Mouse (Mus musculus) skeletal muscle tissue, adult 2 months (tissue): ENCODE results near the gene Uaca.

Experiments used
- DNase-seq: peaks from one replicate; pipeline ENCODE4 v3.0.0-alpha.2; 2012; ENCODE audit warnings: low read depth, low spot score

Uaca gene

GRCm38 (mm10) chr9:60885148-60885547 is 90.8 kb downstream of the Uaca start:
- no peak for DNase-seq

DNA sequence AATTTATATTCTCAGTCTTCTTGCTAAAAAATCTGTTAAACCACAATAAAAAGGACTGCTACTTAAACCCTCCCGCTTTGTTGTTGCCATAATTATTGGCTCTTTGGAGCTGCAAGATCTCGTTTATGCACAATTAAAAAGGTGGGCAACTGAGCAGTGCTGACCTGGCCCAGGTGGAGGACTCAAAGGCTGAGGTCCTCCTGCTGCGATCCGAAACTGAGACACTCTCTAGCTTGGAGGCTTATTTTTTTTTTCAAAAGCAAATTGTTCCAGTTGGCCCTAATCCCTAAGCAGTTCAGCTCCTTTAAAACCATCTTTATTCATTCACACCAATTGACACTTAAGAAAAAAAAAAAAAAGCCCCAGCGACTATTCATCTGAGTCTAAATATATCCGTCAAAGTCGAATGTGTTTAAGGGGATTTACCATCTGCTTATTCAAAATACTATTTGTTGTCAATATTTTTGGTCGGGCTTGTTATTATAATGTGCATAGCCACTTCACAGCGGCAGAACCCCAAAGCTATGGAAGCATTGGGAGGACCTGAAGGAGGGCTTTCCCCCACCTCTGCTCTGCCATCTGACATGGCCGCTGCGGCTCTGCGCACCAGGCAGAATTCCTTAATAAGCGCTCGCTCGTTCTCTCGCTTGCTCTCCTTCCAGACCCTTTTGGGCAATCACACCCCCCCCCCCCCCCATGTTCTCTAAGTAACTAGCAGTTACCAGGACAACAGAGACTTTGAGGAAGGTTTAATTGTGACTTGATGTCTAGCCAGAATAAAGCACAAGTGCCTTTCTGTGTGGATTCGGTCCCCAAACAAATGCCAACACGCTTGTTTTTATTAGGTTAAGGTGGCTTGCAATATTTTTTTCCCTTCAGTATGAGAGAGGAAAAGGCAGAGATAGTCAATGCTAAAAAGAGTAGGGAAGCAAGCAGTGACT is 92.4 kb downstream of the Uaca start:
- no peak for DNase-seq

DNA sequence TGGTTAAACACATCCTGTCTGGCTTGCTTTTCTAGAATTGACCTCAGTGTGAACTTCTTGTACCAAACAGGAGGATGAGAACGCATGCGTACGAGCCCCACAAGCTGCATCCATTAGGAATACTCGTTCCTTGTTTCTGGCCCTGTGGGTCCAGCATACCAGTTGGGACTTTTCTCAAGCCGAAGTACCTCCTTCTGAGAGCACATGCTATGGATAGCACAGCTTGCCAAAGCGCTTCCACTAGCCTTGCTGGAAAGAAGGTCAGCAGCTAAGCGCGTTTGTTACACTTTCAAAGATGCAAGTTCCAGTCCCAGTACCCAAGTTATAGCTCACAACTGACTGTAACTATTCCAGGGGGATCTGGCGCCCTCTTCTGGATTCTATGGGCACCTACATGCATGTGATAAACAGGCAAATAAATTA is 93.1 kb downstream of the Uaca start:
- no peak for DNase-seq

DNA sequence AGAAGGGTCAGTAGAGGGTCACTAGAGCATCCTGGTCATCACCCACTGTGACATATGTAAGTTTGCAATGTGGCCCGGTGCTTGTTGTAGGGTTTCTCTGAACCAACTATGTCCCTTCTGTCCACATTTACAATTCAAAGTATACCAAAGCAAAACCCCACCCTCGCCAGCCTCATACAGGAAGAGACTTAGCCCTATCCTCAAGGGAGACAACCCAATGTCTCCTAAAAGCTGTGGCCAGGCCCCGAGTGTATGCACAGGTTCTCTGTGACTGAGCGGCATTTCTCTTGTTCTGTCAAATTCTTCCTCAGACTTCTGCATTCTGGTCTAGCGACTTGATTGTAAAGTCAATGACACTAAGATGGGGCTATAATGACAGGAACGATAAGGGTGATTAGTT is 99.2 kb downstream of the Uaca start:
- no peak for DNase-seq

DNA sequence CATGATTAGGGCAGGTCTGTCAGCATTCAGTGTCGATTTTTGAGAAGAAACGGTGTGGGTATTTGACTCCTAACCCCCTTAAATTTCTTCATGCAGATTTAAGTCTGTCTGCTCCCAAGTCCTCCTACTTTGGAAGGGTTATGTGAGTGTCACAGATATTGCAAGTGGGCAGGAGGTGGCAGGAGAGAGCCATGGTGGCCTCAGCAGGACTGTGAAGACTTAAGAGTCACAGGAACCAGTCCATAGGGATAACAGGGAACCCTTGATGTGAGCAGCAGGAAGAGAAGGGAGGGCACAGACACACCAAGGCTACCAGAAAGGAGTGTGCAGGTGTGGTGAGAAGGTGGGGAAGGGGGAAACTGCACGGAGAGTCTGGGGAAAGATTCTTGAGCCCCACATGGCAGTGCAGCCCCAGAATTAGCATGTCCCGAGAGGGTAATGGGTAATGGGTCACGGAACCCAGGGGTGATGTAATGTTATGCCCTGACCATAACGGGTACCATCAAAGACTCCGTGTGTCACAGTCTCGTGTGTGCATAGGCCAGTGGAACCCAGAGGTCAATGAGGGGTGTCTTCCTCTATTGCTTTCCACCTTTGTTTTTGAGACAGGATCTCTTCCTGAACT is 101.3 kb downstream of the Uaca start:
- DNase-seq = peak; percentile 35

- DNase-seq = peak; percentile 55
Observed at GRCm38 (mm10) chr9:60898291-60899020, 104.1 kb downstream of the Uaca start.

DNA sequence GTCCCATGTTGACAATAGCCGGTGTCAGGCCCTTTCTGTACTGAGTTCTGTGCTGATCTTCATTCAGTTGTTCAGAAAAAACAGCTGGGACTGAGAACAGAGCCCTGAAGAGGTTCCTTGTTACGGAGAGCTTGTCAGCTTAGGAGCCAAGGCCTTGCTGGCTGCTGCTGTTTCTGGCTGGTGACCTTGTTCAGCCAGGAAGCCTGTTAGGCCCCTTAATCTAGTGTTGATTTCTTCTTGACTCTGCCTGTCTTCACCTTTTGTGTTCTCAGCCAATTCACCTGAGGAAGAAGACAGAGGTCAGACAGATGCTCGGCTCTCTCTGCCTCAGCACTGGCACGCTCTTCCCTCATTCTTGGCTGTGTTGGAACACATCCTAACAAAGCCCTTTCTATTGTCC is 104.9 kb downstream of the Uaca start:
- peak; percentile 21 for DNase-seq

DNA sequence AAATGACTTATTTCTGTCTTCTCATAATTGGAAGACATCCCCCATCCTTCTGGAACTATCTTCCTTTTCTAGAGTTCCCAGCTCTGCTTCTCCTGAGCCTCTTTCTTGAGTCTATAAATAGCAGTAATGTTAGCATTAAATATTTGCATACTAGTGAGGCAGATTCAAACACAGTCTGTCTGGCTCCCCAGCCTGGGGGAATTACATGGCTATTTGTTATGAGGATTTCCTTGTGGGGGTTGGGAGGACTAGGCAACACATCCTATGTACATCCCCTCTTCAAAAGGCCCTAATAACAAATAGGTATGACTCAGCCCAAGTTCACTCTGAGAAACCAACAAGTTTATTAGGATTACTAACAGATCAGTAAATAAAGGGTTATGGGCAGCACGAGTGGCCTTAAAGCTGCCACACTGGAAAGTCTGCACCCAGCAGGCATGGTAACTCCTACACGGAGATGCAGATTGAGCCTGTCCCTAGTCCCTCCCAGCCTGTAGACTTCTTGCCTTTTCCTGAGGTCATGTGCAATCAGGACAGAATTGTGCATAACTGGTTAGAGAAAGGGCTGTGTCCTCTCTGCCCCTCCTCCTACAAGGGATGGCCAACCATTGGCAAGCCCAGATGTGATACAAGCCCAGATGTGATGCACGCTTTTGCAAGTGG is 105.6 kb downstream of the Uaca start:
- peak; percentile 30 for DNase-seq

DNA sequence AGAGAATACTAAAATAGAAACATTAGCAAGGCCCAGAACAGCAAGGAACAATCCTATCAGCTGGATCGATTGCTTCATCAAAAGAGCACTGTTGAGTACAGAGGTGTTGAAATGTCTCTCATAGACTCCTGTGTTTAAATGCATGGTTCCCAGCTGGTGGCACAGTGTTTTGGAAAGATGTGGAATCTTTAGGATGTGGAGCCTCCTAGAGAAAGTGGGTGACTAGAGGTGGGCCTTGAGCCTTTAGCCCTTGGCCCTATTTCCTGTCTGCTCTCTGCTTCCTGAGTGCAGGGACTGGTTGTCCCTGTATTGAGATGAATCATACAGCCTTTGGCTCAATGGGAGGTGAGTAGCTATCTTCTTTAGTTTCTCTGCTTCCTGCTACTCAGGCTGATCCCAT is 117.9 kb downstream of the Uaca start:
- no peak for DNase-seq

- no peak for DNase-seq
Observed at GRCm38 (mm10) chr9:60913626-60914025, 119.3 kb downstream of the Uaca start.

- no peak for DNase-seq
Observed at GRCm38 (mm10) chr9:60919936-60920672, 125.8 kb downstream of the Uaca start.

- DNase-seq = no peak
Observed at GRCm38 (mm10) chr9:60920673-60921062, 126.3 kb downstream of the Uaca start.

GRCm38 (mm10) chr9:60921287-60921686 is 126.9 kb downstream of the Uaca start:
- no peak for DNase-seq

DNA sequence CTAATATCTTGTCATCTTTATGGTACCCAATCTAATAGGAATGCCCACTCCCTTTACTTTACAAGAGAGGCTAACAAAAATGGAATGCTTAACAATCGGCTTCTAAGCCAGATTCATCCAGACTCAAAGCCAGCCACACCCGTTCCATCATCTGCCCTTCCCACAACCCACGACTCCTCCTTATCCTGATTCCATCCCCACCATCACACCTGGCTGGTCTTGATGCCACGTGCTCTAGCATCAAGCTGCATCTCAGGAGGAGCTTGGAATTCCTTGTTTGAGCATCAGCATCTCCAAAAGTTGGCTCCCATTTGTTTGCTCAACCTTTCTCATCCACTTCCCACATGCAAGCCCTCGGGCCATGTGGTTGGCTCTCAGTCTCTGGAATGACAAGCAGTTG is 127.5 kb downstream of the Uaca start:
- no peak for DNase-seq

GRCm38 (mm10) chr9:60926301-60926700 is 132.0 kb downstream of the Uaca start:
- DNase-seq = no peak

DNA sequence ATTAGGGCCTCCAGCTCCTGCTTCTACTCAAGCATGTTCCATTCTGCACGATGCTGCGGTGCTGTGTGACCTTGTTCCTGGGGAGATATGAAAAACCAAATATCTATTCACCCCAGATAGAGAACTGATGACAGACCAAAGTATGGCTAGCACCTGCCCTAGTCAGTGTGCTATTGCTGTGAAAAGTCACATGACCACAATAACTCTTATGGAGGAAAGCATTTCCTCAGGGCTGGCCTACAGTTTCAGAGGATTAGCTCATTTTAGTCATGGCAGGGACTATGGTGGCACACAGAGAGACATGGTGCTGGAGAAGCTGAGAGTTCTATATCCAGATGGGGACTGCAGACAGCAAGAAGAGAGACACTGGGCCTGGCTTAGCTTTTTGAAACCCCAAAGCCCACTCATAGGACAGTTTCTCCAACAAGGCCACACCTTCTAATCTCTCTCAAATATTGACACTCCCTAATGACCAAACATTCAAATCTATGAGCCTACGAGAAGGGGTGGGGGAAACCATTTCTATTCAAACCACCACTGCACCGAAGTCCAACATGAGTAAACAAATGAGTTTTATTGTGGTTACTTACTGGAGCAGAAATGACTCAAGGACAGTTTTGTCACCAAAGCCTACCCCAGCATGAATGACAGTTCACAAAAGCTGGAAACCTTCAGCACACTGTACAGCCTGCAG is 135.1 kb downstream of the Uaca start:
- no peak for DNase-seq
